Mouse (Mus musculus): ENCODE results near the gene Vmn1r71. TPM values are rescaled to one million over a fixed set of nuclear protein-coding genes. Genes with fewer than 3 reads are reported as not detected.
"Not testable (repeated sequence)": the region's sequence is repeated elsewhere in the genome, so short reads cannot be mapped to it uniquely, and the experiment has no call there.

Vmn1r71 gene
- total RNA-seq (2017), result not detected in 2 replicates

DNA sequence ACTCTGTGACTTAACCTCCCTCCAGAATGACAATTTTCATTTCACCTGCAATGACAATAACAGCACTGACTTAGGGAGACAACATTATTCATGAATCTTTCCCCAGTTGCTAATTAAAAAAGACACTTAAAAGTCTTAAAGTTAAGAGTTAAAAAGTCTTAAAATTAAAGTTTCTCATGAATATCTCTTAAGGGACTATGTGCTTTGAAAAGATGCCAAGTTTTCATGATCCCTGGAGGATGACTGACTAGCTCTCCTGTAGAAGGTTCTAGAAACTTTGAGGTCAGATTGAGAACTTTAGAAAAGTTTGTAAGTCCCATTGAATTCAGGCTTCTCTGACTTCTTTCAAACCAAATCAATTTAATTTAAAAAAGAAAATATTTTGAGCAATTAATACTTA, at the start of gene Vmn1r71:
TSS of gene Vmn1r71 (minus strand) at position 101 of the 400 bp plus-strand sequence.
- ATAC-seq (ENCODE audit: extremely low read depth, insufficient number of reproducible peaks, low FRiP score, poor library complexity, severe bottlenecking), result no peak

DNA sequence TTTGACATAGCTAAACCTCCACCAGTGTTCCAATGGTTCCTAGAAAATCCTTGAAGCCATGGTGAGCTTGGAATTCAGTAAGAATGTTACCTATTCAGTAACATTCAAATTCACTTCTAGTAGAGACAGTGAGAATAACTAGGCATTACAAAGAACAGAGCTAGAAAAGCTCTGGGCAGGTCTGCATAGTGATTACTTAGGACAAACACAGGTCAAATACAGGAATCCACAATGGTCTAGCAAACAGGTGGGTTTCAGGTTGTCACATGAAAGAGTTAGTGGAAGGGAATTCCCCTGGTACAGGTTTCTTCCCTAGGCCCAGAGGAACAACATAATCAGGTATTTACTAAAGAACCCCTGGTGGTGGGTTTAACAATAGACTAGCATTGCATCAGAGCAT, 3.4 kb upstream of the Vmn1r71 start:
- ATAC-seq (ENCODE audit: extremely low read depth, insufficient number of reproducible peaks, low FRiP score, poor library complexity, severe bottlenecking), result not testable (repeated sequence)

Other genes starting within 250 kb of the Vmn1r71 start
- not detected in 2 replicates for gene Vmn1r68, start 195.9 kb downstream of the Vmn1r71 start, total RNA-seq (2017)
- 0.25 TPM in 1 of 2 replicates, not detected in the other for gene Vmn1r69, start 140.7 kb downstream of the Vmn1r71 start, total RNA-seq (2017)
- not detected in 2 replicates for gene Vmn1r70, start 122.8 kb downstream of the Vmn1r71 start, total RNA-seq (2017)
- 0.23 TPM in 1 of 2 replicates, not detected in the other for gene Nlrp4b, start 66.6 kb downstream of the Vmn1r71 start, total RNA-seq (2017)
- not detected in 2 replicates for gene Zscan4b, start 150.7 kb upstream of the Vmn1r71 start, total RNA-seq (2017)

Measured in neutrophil, adult 5-6 weeks (primary cell).